Mouse (Mus musculus) kidney, postnatal 0 days (tissue): Measurements from ENCODE around the gene Sirpa. TPM values are rescaled to one million over a fixed set of nuclear protein-coding genes. Genes with fewer than 3 reads are reported as not detected.

ENCODE experiments used
- ATAC-seq: fragments of 200-750 bp; cut with Nextera tagmentation; replicated peaks from 2 replicates; pipeline ENCODE4 v1.8.0; 2017; ENCODE audit warnings: low read depth, moderate number of reproducible peaks, moderate TSS enrichment, moderate library complexity; ENCODE audit not compliant: low FRiP score
- DNase-seq: peaks from one replicate; pipeline ENCODE4 v3.0.0-alpha.2; 2016; ENCODE audit warnings: low spot score
- H3K27ac ChIP-seq: fragments of 300-500 bp; sonication (generic); 2 replicates; pipeline ENCODE4 v1.5.1; 2014; ENCODE audit warnings: mild to moderate bottlenecking
- H3K27me3 ChIP-seq: fragments of 300-500 bp; sonication (generic); 2 replicates; pipeline ENCODE4 v1.6.1; 2014; ENCODE audit warnings: low read length, mixed read lengths; ENCODE audit not compliant: insufficient read depth
- H3K36me3 ChIP-seq: fragments of 300-500 bp; sonication (generic); 2 replicates; pipeline ENCODE4 v1.6.1; 2014; ENCODE audit warnings: low read length, mixed read lengths; ENCODE audit not compliant: insufficient read depth
- H3K4me1 ChIP-seq: fragments of 300-500 bp; sonication (generic); replicated peaks from 2 replicates; pipeline ENCODE4 v1.6.1; 2014; ENCODE audit warnings: antibody characterized with exemption, low read length, mixed read lengths; ENCODE audit not compliant: insufficient read depth
- H3K4me2 ChIP-seq: fragments of 300-500 bp; sonication (generic); 2 replicates; pipeline ENCODE4 v1.6.1; 2014; ENCODE audit warnings: mild to moderate bottlenecking, low read length, moderate library complexity, mixed read lengths
- H3K4me3 ChIP-seq: fragments of 300-500 bp; sonication (generic); replicated peaks from 2 replicates; pipeline ENCODE4 v1.5.1; 2014; ENCODE audit warnings: low read depth, low read length
- H3K9ac ChIP-seq: fragments of 300-500 bp; sonication (generic); 2 replicates; pipeline ENCODE4 v1.6.1; 2014; ENCODE audit warnings: low read depth, low read length
- H3K9me3 ChIP-seq: fragments of 300-500 bp; sonication (generic); replicated peaks from 2 replicates; pipeline ENCODE4 v1.6.1; 2016; ENCODE audit warnings: low read length, inconsistent platforms, mixed read lengths
- CTCF ChIP-seq: IDR thresholded peaks from 2 replicates; pipeline ENCODE4 v1.5.1; 2016; ENCODE audit warnings: antibody characterized with exemption, low read depth, mild to moderate bottlenecking, moderate library complexity
- WGBS: fragments of 180-500 bp; shearing (Covaris S2); extraction: QIAGEN DNeasy Blood & Tissue Kit; methylation state at CpG from one replicate; pipeline ENCODE4 v1.1.7; 2014; 5-methylcytosine and 5-hydroxymethylcytosine counted together
- polyA plus RNA-seq: library from polyadenylated mRNA; unstranded; fragments of >200 nt; fragmentation: Nextera tagmentation; extraction: Ambion mirVana; gene quantifications from 2 replicates; pipeline ENCODE4 v1.2.1, GENCODE M21; 2015

Gene Sirpa
- polyA plus RNA-seq, 1 experiment from 2014 or later, result 22.5 TPM

DNA sequence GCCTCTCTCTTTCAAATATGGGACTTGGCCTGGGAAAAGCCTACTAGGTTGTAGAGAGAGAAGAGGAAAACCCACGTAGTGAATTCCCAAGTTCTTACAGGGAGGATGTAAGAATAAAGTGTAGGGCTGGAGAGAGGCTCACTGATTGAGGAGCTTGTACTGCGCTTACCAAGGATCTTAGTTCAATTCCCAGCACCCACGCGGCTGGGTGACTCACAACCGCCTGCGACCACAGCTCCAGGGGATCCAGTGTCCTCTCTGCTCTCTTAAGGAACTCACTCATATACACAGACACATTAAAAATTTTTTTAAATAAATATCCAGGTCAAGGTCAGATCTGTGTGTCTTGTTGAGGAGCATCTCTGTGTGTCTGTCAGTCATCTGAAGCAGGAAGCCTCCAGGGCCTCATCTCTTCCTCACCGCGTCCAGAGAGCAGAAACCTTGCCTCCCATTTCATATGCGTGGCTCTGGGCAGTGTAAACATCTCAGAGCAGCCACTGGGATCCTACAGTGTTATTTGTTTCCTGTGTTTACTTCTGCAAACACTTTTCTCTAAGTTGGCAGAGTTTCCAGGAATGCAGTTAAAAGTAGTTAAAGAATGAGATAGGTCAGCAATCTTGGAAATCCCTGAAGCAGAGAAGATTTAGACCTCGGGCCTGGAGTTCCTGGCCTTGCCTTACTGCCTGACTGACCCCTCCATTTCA is 22.0 kb downstream of the Sirpa start:
- Histone ChIP-seq H3K9me3 (no peaks in the 10 kb centered on the region), H3K9ac (no peak overlapping the region), H3K4me3 (no peak overlapping the region), H3K27ac (no peak overlapping the region), H3K36me3 (peaks cover 6% of the 10 kb centered on the region; the same call in 1 of the 2 replicates), H3K4me2 (no peak overlapping the region), H3K27me3 (no peaks in the 10 kb centered on the region), H3K4me1 (no peaks in the 10 kb centered on the region)
- WGBS, result 88% methylated on average over 10 of the region's 10 CpGs
- ATAC-seq, result no peak
- no peak for TF ChIP-seq CTCF
- DNase-seq, result no peak

DNA sequence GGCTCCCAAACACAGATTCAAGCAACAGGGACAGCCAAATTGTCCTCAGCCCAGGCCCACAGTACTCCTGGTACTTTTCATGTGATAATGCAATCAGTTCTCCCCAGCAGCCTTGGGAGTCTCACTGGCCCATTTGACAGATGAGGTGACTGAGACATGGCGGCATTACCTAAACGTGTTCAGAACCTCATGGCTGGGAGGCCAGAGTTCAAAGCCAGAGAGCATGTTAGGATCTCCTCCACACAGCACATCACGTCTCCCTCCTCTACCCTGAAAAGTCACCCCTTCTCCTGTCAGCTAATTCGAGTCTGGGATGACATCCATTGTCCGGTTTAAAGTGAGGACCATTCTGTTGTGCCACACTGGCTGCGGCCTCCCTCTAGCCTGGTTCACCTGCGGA is 27.5 kb downstream of the Sirpa start:
- H3K9me3 ChIP-seq, result no peaks in the 10 kb centered on the region
- ATAC-seq (no peak), DNase-seq (no peak)
- H3K4me1 ChIP-seq, result no peaks in the 10 kb centered on the region
- H3K4me2 ChIP-seq, result no peak overlapping the region
- H3K9ac ChIP-seq, result no peak overlapping the region
- H3K36me3 ChIP-seq, result peaks cover 6% of the 10 kb centered on the region; the same call in 1 of the 2 replicates
- no peak for TF ChIP-seq CTCF
- 77% methylated on average over 7 of the region's 7 CpGs for WGBS
- H3K27ac ChIP-seq, result no peak overlapping the region
- no peak overlapping the region for H3K4me3 ChIP-seq
- H3K27me3 ChIP-seq, result no peaks in the 10 kb centered on the region

DNA sequence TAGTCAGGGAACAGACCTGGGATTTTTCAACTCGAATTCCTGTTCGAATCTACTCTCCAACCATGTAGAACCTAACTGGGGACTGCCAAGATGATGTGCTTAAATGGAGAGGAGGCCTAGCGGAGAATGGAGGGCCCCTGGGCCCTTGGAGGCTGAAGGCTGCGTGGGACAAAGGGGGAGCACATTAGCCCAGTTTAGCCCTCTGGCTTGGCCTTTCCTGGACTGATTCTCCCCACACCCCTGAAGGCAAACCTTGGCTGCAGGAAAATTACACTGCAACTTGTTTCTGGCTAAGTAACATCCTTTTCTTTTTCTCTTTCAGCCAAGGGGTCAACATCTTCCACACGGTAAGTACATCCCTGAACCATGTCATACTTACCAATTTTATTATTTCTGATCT is 28.2 kb downstream of the Sirpa start:
- 90% methylated on average over 5 of the region's 5 CpGs for WGBS
- Histone ChIP-seq H3K27ac (no peak overlapping the region), H3K9me3 (no peaks in the 10 kb centered on the region), H3K4me2 (no peak overlapping the region), H3K9ac (no peak overlapping the region), H3K4me1 (no peaks in the 10 kb centered on the region), H3K27me3 (no peaks in the 10 kb centered on the region), H3K36me3 (peaks cover 5% of the 10 kb centered on the region; the same call in 1 of the 2 replicates), H3K4me3 (no peak overlapping the region)
- TF ChIP-seq CTCF, result no peak
- DNase-seq (no peak), ATAC-seq (no peak)

DNA sequence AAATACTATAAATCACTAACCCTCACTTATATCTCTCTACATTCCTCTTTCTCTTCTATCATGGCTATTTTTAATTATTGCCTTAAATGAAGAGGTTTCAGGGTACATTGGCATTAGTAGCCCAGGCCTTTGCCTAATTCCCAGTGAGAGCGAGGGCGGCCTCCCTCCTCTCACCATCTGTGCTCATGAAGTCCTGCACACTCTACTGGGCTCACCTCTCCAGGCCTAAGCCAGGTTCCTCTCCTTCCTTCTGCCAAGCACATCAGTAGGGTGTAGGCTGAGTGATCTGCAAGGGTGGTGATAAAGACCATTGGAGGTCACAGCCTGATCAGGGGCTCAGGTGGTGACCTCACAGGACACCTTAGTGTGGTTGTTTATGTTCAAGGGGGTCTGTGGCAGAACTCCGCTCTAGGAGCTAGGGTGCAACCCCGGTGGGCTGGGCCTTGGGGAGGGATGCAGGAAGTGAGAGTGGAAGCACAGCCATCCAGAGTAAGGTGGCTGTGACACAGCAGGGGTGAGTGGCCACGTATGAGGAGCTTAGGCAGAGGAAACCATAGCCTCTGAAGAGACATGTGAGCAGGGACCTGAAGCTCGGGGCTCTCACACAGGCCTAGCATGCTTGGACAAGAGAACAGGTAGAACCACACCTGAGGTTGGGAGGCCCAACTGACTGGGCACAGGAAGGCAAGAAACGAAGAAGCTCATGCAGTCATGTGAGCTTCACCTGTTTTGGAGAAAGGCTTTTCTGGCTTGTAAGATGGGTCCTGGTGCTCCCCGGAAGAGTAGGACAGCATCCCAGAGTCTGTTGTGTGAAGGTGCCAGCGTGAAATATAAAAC is 29.2 kb downstream of the Sirpa start:
- Histone ChIP-seq H3K9ac (no peak overlapping the region), H3K4me1 (no peaks in the 10 kb centered on the region), H3K9me3 (no peaks in the 10 kb centered on the region), H3K27ac (no peak overlapping the region), H3K27me3 (no peaks in the 10 kb centered on the region), H3K4me3 (no peak overlapping the region), H3K4me2 (no peak overlapping the region), H3K36me3 (0 out of 2 replicates have a peak, but pooled peaks cover 2% of the 10 kb centered on the region)
- no peak for ATAC-seq
- DNase-seq, result no peak
- 85% methylated on average over 9 of the region's 9 CpGs for WGBS
- no peak for TF ChIP-seq CTCF

DNA sequence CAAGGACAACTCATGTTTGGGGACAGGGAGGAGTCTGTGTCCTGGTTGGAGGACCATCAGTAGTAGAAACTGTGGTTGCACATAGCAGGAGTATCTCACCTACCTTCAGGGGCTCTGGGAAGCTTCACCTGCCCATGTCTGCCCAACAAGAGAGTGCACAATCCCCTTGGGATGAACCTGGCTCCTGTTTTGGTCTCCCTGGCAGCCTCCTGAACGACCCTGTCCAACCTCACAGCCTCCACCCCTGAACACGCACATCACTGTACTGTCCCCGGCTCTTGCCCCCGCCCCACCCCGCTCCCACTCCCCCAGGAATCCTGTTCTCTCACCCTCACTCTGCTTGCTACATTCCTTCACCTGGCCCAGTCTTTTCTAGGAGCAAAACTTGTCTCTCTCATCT is 30.3 kb downstream of the Sirpa start:
- no peaks in the 10 kb centered on the region for H3K4me1 ChIP-seq
- H3K4me2 ChIP-seq, result no peak overlapping the region
- H3K9me3 ChIP-seq, result no peaks in the 10 kb centered on the region
- no peak overlapping the region for H3K27ac ChIP-seq
- DNase-seq (no peak), ATAC-seq (no peak)
- H3K27me3 ChIP-seq, result no peaks in the 10 kb centered on the region
- TF ChIP-seq CTCF, result no peak
- 0 out of 2 replicates have a peak, but pooled peaks cover 2% of the 10 kb centered on the region for H3K36me3 ChIP-seq
- no peak overlapping the region for H3K9ac ChIP-seq
- no peak overlapping the region for H3K4me3 ChIP-seq
- WGBS, result 88% methylated on average over 5 of the region's 5 CpGs

DNA sequence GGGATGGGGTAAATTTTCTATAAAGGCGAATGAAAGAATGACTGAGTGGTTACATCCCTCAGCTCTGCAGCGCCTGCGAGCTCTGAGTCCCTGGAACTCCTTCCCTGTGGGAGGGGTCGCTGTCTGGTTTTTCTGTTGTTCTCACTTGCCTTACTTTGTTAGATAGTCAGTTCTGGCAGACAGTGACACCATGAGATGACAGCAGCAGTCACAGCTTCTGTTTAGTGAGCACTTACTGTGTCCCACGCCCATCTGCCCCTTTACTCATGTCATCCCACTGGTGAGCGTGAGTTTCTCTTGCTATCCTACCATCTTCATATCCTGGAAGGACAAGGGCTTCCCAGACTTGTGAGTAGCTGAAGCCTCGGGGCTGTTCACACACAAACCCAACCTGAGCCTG is 31.1 kb downstream of the Sirpa start:
- DNase-seq (no peak), ATAC-seq (no peak)
- 91% methylated on average over 7 of the region's 7 CpGs for WGBS
- Histone ChIP-seq H3K4me3 (no peak overlapping the region), H3K4me2 (no peak overlapping the region), H3K36me3 (0 out of 2 replicates have a peak, but pooled peaks cover 2% of the 10 kb centered on the region), H3K9ac (no peak overlapping the region), H3K4me1 (no peaks in the 10 kb centered on the region), H3K27me3 (no peaks in the 10 kb centered on the region), H3K27ac (no peak overlapping the region), H3K9me3 (no peaks in the 10 kb centered on the region)
- no peak for TF ChIP-seq CTCF
